Mouse (Mus musculus) heart, adult 2 months (tissue): ENCODE data around the gene Cpa5.

Source experiments
- CTCF ChIP-seq: fragments of 200-600 bp; IDR thresholded peaks from 2 replicates; pipeline ENCODE4 v1.8.1; 2022; ENCODE audit warnings: antibody characterized with exemption, mild to moderate bottlenecking, moderate library complexity
- EP300 ChIP-seq: fragments of 200-500 bp; IDR thresholded peaks from 2 replicates; pipeline ENCODE4 v1.6.1; 2011; ENCODE audit warnings: low read depth, low read length, control low read depth; ENCODE audit not compliant: insufficient read depth
- POLR2A ChIP-seq: fragments of 200-500 bp; IDR thresholded peaks from 2 replicates; pipeline ENCODE4 v1.6.1; 2011; ENCODE audit warnings: mild to moderate bottlenecking, low read depth, low read length, control low read depth; ENCODE audit not compliant: insufficient read depth

- TF ChIP-seq CTCF (no peak), POLR2A (no peak), EP300 (no peak)
These were observed 69.6 kb downstream of the Cpa5 start for GRCm38 (mm10) chr6:30680442-30680841.
